Mouse (Mus musculus) heart, adult 18-20 months (tissue): ENCODE results near the gene Ten1. TPM values are rescaled to one million over a fixed set of nuclear protein-coding genes. Genes with fewer than 3 reads are reported as not detected.

Experiments
- DNase-seq, 2 experiments: peaks; one replicate each; pipeline ENCODE4 v3.0.0; 2021 to 2022; ENCODE audit warnings: mixed read lengths in 1 of 2
- long read RNA-seq, 2 experiments: library from polyadenylated mRNA; stranded (forward); transcript quantifications; one replicate each; pipeline ENCODE4 v2.0.0; 2021
- total RNA-seq, 2 experiments: library from RNA; stranded (reverse); gene quantifications; 2 replicates each; pipeline ENCODE4 v1.2.3; 2021

Gene Ten1
- 10 to 100 TPM; 14.1 to 17.4 TPM for total RNA-seq
- long read RNA-seq, experiment 1, transcript Ten1-201 (4 exons, 902 nt), result major isoform, 5 of 6 reads
- long read RNA-seq, experiment 1, partial matches to known transcripts, result 0 of 6 reads
- long read RNA-seq, experiment 1, other reads (novel, unspliced or antisense), result 0 of 6 reads
- long read RNA-seq, experiment 2, partial matches to known transcripts, result 0 of 6 reads
- long read RNA-seq, experiment 2, other reads (novel, unspliced or antisense), result 2 of 6 reads

DNA sequence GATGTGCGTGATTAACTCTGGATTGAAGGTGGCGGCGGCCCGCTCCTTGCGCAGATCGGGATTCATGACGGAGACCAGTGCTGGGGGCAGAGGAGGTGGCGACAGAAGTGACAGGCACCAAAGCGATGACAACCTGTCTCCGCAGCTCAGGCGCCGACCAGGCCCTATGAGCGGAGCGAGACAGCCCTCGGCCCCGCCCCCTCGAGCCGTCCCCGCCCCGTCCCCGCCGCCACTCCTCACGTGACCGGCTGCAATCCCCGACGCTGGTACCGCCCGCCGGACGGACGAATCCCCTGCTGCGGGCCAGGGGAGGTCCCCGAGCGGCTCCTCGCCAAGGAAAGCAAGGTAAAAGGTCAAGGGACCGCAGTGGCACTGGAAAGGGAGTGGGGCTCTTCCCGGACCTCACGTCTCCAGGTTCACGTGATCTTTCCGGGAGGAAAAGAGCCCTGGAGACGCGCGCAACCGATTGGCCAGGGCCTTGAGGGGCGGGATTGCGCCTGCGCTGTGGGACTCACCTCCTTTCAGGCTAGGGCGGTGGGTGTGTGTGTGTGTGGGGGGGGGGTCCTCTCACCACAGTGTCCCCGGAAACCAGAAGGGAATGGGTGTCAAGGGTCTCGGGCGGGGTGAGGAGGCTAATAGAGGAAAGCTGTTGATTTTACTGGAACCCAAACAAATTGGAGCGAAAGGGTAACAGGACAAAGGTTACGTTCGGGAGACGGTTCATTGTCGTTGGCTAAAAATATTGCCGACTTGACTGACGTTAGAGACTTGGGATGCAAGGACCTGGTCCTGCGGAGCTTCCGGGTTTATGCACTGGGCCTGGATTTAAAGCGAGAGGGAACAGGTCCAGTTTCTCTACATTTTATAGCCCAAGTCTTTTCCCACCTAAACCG is at the start of gene Ten1, which contains the start of gene Acox1:
Gene Ten1 (plus strand): TSS at position 217 of the 893 bp plus-strand sequence.
Gene Acox1 (minus strand): TSS at position 407 of the 893 bp plus-strand sequence.
- DNase-seq, result peak; percentile 99 to 100

DNA sequence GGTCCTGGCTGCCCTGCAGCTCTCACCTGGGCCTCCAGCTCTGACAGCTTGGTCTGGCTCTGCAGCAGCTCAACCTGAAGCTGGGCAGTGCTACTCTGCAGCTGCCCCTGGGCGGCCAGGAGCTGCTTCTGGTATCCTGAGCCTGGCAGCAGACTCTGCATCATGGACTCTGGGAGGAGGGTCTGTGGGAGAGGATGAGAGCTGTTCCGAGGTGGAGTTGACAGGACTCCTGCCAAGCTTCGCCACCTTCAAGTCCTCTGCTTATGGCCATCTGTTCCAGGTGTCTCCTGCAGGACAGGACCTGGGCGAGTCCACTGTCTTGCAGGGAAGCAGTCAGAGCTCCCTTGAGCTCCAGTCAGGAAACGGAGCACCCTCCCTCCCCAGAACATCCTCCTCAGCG is 49.3 kb upstream of the Ten1 start:
- DNase-seq, result no peak

GRCm38 (mm10) chr11:116150960-116151359 is 47.7 kb upstream of the Ten1 start:
- DNase-seq, result no peak

DNA sequence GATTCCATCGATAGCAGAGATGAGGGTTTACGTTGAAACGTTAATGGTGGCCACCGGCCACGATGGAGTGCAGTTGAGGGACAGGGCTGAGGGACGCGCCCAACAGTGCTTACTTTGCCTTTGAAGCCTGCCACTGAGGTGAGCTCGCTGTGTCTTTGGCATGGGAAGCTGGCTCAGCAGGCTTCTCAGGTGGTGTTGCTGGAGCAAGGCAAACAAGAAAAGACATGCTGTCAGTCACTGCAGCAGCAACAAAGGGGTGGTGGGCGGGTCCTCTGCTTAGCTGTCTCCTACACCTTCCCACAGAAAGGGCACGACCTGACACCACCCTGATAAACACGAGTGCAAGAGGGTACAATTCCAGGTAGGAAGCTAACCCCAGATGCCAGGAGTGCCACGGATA is 37.3 kb upstream of the Ten1 start:
- DNase-seq, result no peak

GRCm38 (mm10) chr11:116162146-116162545 is 36.5 kb upstream of the Ten1 start:
- DNase-seq, result no peak

DNA sequence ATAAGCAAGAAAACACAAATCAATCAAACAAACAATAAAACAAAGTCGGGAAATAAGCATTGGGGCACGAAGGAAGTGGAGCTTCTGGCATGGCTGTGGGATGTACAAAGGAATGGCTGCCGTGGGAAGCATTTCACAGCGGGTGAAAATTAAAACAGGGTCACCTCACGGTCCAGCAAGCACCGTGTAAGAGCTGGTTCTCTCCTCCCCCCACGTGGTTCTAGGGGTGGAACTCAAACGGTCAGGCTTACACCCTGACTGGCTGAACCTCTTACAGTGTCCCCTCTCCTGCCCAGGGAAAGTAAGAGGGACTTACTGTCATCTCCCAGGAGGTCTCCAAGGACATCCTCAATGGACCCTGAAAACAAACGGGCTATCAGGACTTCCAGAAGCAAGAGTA is 35.7 kb upstream of the Ten1 start:
- DNase-seq, result no peak

DNA sequence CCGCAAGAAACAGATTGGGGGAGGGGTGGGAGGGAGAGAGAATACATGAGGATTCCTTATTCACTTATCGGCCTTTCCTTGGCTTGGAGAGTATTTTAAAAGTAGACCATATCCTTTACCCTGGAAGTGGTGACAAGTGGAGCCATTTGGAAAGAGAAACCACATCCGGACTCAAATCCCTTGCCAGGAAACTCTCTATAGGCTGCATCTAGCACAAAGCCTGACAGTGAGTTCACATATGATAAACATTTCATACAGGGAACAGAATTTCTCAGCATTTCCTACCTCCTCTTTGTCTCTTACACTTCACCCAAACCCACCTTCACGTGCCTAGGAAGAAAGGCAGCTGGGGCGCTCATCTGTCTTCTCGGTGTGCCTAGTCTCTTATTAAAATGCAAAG is 31.4 kb upstream of the Ten1 start:
- peak in 1 of 2 experiments; percentile 21 for DNase-seq

DNA sequence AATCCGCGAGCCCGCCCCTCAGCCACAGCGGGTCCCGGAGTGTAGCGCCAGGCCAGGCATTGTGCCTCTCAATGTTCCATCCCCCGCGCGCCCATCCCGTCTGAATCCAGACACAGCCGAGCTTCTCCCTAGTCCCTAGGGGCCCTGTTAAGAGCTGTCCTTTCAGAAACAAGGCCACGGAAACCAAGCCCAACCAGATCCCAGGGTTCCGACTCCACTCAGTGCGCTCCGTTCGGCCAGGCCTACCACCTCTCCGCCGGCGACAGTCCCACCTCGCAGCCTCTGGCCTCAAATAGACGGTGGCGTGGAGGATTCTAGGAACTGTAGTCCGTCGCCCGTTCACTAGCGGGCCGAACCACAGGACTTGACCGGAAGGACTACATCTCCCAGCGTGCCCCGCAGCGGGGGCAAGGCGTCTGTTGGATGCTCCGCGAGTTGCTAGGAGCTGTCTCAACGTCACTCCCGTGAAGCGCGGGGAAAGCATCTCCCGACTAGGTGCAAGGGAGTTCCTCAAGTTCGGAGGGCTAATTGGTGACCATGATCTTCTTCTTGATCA is 30.7 kb upstream of the Ten1 start, which contains the start of gene Fbf1:
Gene Fbf1 (minus strand): TSS at position 283 of the 556 bp plus-strand sequence.
- DNase-seq, result peak; percentile 97 to 98

- no peak for DNase-seq
Measured at GRCm38 (mm10) chr11:116169214-116169613, 29.4 kb upstream of the Ten1 start.

DNA sequence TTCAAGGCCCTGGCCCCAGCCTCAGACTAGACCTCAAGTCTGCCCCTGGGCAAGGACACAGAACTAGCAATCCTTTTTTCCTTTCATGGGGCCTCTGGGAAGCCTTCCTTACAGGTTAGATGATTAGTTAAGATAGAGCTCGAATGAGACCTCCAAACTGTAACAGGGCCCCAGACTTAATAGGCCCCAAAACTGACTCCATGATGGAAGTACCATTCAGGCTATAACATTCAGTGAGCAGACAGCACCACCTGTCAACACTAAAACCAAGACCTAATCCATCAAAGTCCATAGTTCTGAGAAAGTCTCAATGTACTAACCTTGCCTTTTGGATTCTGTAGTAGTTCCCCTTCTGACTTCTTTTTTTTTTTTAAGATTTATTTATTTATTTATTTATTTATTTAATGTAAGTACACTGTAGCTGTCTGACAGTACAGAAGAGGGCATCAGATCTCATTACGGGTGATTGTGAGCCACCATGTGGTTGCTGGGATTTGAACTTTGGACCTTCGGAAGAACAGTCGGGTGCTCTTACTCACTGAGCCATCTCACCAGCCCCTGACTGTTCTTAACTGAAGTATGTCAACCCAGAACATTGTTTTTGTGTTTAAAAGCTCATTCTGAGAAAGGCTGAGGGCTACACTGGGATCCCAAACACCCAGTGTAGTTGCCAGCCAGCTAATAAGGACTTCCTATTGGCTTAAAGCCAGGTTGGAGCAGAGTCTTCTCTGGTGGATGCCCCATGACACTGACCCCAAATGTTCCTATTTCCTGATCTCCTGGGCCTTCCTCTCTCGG is 28.5 kb upstream of the Ten1 start:
- DNase-seq, result no peak

DNA sequence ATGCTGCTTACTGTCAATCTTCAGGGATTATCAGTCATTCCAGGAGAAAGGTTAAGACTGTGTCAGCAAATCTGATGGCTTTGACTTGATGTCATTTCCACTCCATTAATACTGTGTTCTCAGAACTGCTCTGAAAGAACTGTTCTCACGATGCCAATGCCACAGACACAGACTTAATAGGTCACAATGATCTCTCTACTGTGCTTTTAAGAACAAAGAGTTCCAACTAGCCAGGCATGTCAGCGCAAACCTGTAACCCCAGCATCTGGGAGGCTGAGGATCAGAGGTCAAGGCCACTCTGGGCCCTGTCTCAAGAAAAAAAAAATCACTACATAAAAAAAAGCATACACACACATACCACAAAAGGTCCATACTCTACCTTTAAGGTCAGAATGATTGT is 26.7 kb upstream of the Ten1 start:
- DNase-seq, result no peak

- no peak for DNase-seq
Measured at GRCm38 (mm10) chr11:116174775-116175448, 23.7 kb upstream of the Ten1 start.

DNA sequence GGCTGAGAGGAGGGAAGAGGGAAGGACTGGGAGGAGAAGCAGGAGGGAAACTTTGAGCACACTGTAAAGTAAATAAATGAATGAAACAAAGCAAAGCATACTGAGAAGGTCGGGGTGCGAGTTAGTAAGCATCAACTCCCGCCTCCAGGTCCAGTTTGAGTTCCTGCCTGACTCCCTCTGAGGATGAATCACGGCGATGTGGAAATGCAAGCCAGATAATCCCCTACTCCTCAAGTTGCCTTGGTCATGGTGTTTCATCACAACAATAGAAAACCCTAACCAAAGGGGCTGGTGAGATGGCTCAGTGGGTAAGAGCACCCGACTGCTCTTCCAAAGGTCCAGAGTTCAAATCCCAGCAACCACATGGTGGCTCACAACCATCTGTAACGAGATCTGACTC is 22.6 kb upstream of the Ten1 start:
- no peak for DNase-seq

- no peak for DNase-seq
Measured at GRCm38 (mm10) chr11:116178411-116179121, 20.1 kb upstream of the Ten1 start.

DNA sequence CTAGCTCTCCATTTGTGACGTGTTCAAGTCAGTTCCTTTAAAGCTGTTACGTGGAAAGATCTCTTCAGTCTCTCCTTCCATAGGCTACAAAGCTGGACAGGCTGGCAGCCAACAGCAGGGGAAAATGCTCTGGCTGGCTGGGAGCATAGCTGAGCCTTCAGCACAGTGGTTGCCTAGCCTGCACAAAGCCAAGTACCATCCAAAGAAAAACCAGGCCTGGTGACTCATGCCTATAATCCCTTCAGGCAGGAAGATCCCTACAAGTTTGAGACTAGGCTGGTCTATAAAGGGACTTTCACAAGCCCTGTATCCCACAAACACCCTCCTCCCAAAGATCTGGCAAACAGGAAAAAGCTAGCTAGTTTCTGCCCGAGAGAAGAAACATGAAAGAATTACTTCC is 12.8 kb upstream of the Ten1 start:
- DNase-seq, result peak in 1 of 2 experiments; percentile 34

DNA sequence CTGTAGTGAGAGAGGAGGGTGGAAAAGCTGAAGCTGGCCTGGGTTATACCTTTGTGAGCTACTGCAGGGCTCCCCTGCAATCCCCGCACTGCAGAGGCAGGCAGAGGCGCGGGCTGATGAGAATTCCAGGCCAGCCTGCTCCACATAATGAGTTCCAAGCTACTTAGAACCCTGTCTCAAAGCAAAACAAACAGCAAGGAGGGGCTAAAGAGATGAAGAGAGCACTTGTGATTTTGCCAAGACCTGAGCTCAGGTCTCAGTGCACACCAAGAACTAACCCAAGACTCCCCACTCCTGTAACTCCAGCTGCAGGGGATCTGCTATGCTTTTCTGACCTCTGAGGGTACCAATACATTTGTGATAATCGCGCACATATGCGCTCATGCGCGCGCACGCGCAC is 12.3 kb upstream of the Ten1 start:
- DNase-seq, result no peak

DNA sequence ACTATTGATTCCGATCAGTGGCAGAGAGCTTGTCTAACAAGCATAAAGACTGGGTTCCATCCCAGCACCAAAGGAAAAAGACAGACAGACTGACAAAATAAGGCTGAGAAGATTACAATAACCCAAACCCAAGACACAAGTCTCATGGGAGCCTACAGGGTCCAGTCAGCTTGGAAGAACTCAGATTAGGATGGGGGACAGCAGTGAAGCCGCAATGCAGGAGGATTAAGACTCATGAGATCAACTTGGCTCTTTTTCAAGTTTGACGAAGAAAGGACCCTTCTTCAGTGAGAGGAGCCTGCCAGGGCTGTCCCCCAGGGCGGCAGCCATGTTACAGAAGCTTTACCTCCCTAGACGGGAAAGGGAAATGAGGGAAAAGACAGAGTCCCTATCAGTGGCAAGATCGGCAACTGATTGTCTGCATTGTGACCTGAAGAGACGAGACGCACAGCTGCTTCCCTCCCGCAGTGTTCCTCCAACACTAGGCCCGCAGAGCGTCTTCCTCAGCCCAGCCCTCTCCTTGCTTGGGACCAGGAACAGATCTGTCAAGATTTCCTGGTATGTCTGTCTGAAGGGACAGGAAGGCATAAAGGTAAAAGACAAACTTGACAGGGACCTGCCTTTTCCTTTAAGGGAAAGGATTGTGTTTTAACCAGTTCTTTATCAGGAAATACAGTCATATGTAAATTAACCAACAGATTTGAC is 11.3 kb upstream of the Ten1 start:
- no peak for DNase-seq

DNA sequence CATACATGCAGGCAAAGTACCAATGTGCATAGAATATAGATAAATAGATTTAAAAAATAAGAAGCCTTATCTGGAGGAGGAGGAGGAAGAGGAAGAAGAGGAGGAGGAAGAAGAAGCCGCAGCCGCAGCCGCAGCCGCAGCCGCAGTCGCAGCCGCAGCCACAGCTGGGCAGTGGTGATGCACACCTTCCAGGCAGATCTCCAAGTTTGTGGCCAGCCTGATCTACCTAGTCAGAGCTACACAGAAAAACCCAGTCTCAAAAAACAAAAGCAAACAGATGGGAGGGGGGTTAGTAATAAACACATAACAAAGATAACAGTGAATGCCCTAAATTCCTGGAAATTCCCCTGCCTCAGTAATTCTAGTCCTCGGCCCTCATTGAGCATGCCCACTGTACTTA is 4.0 kb upstream of the Ten1 start:
- no peak for DNase-seq

GRCm38 (mm10) chr11:116195252-116195651 is 3.4 kb upstream of the Ten1 start:
- DNase-seq, result no peak

- DNase-seq, result no peak
Measured at GRCm38 (mm10) chr11:116196336-116196735, 2.3 kb upstream of the Ten1 start.
